8 mouse cellular contexts compared by ENCODE assay signal in the genomic region with DNA sequence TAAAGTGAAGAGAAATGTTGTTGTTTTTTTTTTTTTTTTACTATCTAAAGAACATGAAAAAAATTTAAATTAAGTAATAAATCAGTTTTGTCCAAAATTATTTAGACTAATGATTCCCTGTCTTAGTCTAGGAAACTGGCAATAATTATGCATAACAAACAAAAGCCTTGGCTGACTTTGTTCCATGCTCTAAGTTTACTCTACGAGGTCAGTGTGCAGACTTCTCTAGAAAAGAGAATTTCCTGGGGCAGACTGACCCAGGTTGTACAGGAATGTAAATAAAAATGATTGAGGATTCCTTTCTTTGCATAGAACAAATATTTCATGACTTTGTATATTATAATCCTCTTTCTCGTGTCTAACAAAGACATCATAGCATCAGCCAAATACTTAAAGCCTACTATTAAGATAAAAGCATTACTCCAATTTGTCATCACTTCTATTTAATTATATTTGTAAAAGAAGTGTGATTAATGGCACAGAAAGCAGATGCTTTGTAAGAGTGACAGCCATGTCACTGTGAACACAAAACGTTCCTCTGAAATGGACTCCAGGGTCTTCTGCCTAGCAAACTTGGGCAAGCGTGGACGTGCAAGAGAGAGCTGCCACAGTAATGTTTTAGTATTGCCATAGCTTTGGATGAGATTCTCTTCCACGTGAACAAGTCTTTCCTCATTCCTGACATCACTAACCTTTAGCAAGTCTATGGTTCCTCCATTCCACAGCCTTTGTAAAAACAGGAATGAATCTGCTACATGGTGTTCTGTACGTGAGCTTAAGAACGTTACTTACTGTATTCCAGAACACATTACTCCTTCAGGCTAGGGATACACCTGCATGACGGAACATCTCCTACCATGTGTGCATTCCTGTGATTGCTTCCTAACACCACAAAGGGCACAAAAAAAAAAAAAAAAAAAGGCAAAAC.
"Had no signal": no experiment of that assay in that cellular context is flagged by ENCODE, and none has a peak within 500 bp of the region (broad histone marks: within the 10 kb centered on the region; RNA-seq: fewer than 3 reads in every experiment).

No protein-coding gene starts in this region.

- ATAC-seq: midbrain, embryonic 15.5 days had no signal

- H3K27ac ChIP-seq: left cerebral cortex, adult 2 months; liver, embryonic 15.5 days; macrophage; midbrain, embryonic 15.5 days; neural tube, embryonic 12.5 days had no signal

- H3K9me3 ChIP-seq: liver, embryonic 15.5 days; megakaryocyte, embryonic 14.5 days; midbrain, embryonic 15.5 days; neural tube, embryonic 12.5 days had no signal

- H3K4me1 ChIP-seq: midbrain, embryonic 15.5 days; neural tube, embryonic 12.5 days had no signal

- H3K4me3 ChIP-seq: left cerebral cortex, adult 2 months; liver, embryonic 15.5 days; megakaryocyte, embryonic 14.5 days; midbrain, embryonic 15.5 days; neural tube, embryonic 12.5 days had no signal

- DNase-seq: lung, adult 2 months had no signal

- H3K4me2 ChIP-seq: liver, embryonic 15.5 days; midbrain, embryonic 11.5 days; midbrain, embryonic 15.5 days; neural tube, embryonic 12.5 days had no signal

- H3K9ac ChIP-seq: liver, embryonic 15.5 days; midbrain, embryonic 15.5 days; neural tube, embryonic 12.5 days had no signal

- H3K36me3 ChIP-seq: liver, embryonic 15.5 days; midbrain, embryonic 15.5 days; neural tube, embryonic 12.5 days had no signal

- H3K27me3 ChIP-seq: liver, embryonic 15.5 days; megakaryocyte, embryonic 14.5 days; midbrain, embryonic 15.5 days; neural tube, embryonic 12.5 days had no signal
